In the genomic region with DNA sequence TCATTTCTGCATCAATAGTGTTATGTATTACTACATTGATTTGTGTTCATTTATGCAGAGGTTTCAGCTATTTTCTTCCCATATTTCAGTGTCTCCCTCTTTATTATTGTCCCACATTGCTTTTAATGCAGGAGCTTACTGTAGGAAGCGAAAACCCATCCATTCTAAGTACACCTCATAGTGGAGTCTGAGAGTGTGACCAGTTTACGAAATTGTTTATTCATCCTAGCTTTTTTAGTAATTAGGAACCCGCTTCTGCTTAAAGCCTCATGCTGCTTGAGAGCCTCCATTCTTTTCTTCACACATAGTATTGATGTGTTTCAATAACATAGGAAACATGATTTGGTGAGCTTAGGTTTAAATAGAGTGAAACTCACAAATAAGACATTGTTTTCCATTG, we compare ENCODE assay signal across 27 mouse cellular contexts. TPM values are rescaled to one million over a fixed set of nuclear protein-coding genes. Genes with fewer than 3 reads are reported as not detected.
A peak's percentile ranks its signal among the peaks of the same experiment; 100 is the strongest.
DNase-seq lines count a peak whose midpoint lies in the region; ATAC-seq and TF ChIP-seq lines count a peak whose summit lies in the region.
"Had no signal": no experiment of that assay in that cellular context is flagged by ENCODE, and none has a peak within 500 bp of the region (broad histone marks: within the 10 kb centered on the region; RNA-seq: fewer than 3 reads in every experiment).

No protein-coding gene starts in this region.

- no peak overlapping the region for H3K27ac ChIP-seq in lung, embryonic 14.5 days (ENCODE audit: low read depth)
- H3K27ac ChIP-seq in forebrain, embryonic 13.5 days = peak overlapping the region; percentile 92
- H3K27ac ChIP-seq in kidney, adult 2 months (ENCODE audit: insufficient read depth, low read depth, low read length) = no peak overlapping the region
- no peak overlapping the region for H3K27ac ChIP-seq in kidney, embryonic 16.5 days (ENCODE audit: low read length)
- H3K27ac ChIP-seq: embryonic facial prominence, embryonic 15.5 days; stomach, postnatal 0 days had no signal

- H3K9me3 ChIP-seq in lung, embryonic 14.5 days (ENCODE audit: low read depth, low read length) = no peaks in the 10 kb centered on the region
- H3K9me3 ChIP-seq in forebrain, embryonic 13.5 days (replicated peaks) = no peaks in the 10 kb centered on the region
- H3K9me3 ChIP-seq in kidney, embryonic 16.5 days (ENCODE audit: low read length) = no peaks in the 10 kb centered on the region
- H3K9me3 ChIP-seq: embryonic facial prominence, embryonic 15.5 days; heart, embryonic 12.5 days had no signal

- H3K27me3 ChIP-seq in lung, embryonic 14.5 days (ENCODE audit: insufficient read depth, low read length) = peaks cover 85% of the 10 kb centered on the region
- H3K27me3 ChIP-seq in forebrain, embryonic 13.5 days = no peaks in the 10 kb centered on the region; the same call in 1 of the 2 replicates
- peaks cover 9% of the 10 kb centered on the region for H3K27me3 ChIP-seq in kidney, adult 2 months (replicated peaks; ENCODE audit: control insufficient read depth, insufficient read depth, low read length)
- H3K27me3 ChIP-seq in kidney, embryonic 16.5 days (ENCODE audit: insufficient read depth, low read length) = peaks cover 71% of the 10 kb centered on the region

- no peak overlapping the region for H3K9ac ChIP-seq in lung, embryonic 14.5 days
- peak overlapping the region; percentile 84 for H3K9ac ChIP-seq in forebrain, embryonic 13.5 days
- H3K9ac ChIP-seq in kidney, embryonic 16.5 days (replicated peaks; ENCODE audit: low read length) = no peak overlapping the region
- H3K9ac ChIP-seq: embryonic facial prominence, embryonic 15.5 days; heart, embryonic 12.5 days had no signal

- no peaks in the 10 kb centered on the region for H3K36me3 ChIP-seq in lung, embryonic 14.5 days (ENCODE audit: insufficient read depth)
- peaks cover 17% of the 10 kb centered on the region for H3K36me3 ChIP-seq in forebrain, embryonic 13.5 days (ENCODE audit: poor library complexity, severe bottlenecking)
- no peaks in the 10 kb centered on the region for H3K36me3 ChIP-seq in kidney, adult 2 months (ENCODE audit: control insufficient read depth, insufficient read depth, low read length)
- H3K36me3 ChIP-seq in kidney, embryonic 16.5 days (ENCODE audit: insufficient read depth, low read length) = no peaks in the 10 kb centered on the region
- H3K36me3 ChIP-seq: embryonic facial prominence, embryonic 15.5 days; heart, embryonic 12.5 days had no signal

- 15% methylated on average over 3 of the region's 3 CpGs for WGBS in lung, embryonic 14.5 days
- 2% methylated on average over 3 of the region's 3 CpGs for WGBS in forebrain, embryonic 13.5 days
- 17% methylated on average over 3 of the region's 3 CpGs for WGBS in kidney, adult 2 months
- 14% methylated on average over 3 of the region's 3 CpGs for WGBS in kidney, embryonic 16.5 days

- no peak overlapping the region for H3K4me3 ChIP-seq in lung, embryonic 14.5 days (ENCODE audit: low read depth, low read length)
- peak overlapping the region; percentile 46 for H3K4me3 ChIP-seq in forebrain, embryonic 13.5 days
- no peak overlapping the region for H3K4me3 ChIP-seq in kidney, adult 2 months (ENCODE audit: insufficient read depth, low read depth, low read length)
- H3K4me3 ChIP-seq in kidney, embryonic 16.5 days (ENCODE audit: low read length) = no peak overlapping the region
- H3K4me3 ChIP-seq: embryonic facial prominence, embryonic 15.5 days; heart, embryonic 12.5 days had no signal

- no peaks in the 10 kb centered on the region for H3K4me1 ChIP-seq in lung, embryonic 14.5 days (ENCODE audit: insufficient read depth)
- H3K4me1 ChIP-seq in forebrain, embryonic 13.5 days = peaks cover 11% of the 10 kb centered on the region
- no peaks in the 10 kb centered on the region for H3K4me1 ChIP-seq in kidney, adult 2 months (ENCODE audit: control insufficient read depth, insufficient read depth, low read length)
- H3K4me1 ChIP-seq in kidney, embryonic 16.5 days (ENCODE audit: insufficient read depth, low read length) = no peaks in the 10 kb centered on the region

- H3K4me2 ChIP-seq in lung, embryonic 14.5 days = no peak overlapping the region
- H3K4me2 ChIP-seq in forebrain, embryonic 13.5 days = peak overlapping the region; percentile 61
- no peak overlapping the region for H3K4me2 ChIP-seq in kidney, embryonic 16.5 days (replicated peaks; ENCODE audit: low read depth, low read length)
- H3K4me2 ChIP-seq: embryonic facial prominence, embryonic 15.5 days; heart, embryonic 12.5 days had no signal

- ATAC-seq in lung, embryonic 14.5 days (ENCODE audit: insufficient read depth) = no peak
- no peak for ATAC-seq in forebrain, embryonic 13.5 days
- no peak for ATAC-seq in erythroblast, adult 5-6 weeks (replicated peaks; ENCODE audit: low FRiP score, poor library complexity, severe bottlenecking)
- no peak for ATAC-seq in kidney, embryonic 16.5 days (ENCODE audit: low FRiP score, low TSS enrichment)
- ATAC-seq: midbrain, embryonic 16.5 days had no signal

- TF ChIP-seq POLR2A in kidney, adult 2 months (IDR thresholded peaks at IDR 0.05; ENCODE audit: low read depth, low read length) = no peak

- TF ChIP-seq CTCF in lung, embryonic 14.5 days (IDR thresholded peaks at IDR 0.05; ENCODE audit: low read depth) = no peak
- TF ChIP-seq CTCF in kidney, adult 2 months (conservative IDR thresholded peaks at IDR 0.05; ENCODE audit: insufficient read depth, insufficient read length, low read depth, low read length) = no peak

- DNase-seq in lung, embryonic 14.5 days = peak; percentile 8
- no peak for DNase-seq in lung, postnatal 4 days
- peak; percentile 24 for DNase-seq in embryo, embryonic 9.5 days (ENCODE audit: extremely low spot score)
- no peak for DNase-seq in kidney, adult 2 months
- DNase-seq: cerebellum, adult 2 months; cerebellum, postnatal 36 days; kidney, adult 9 months; liver; lung, postnatal 10 days; right cerebral cortex, postnatal 4 days had no signal

RNA-seq across cellular contexts. Expression of gene Gm43517, which starts 8.7 kb away (rescaled TPM):
- polyA plus RNA-seq in lung, embryonic 14.5 days (2014; fragmentation: Nextera tagmentation; extraction: Ambion mirVana) = not detected in 2 replicates
- polyA plus RNA-seq in forebrain, embryonic 13.5 days (2015; fragmentation: Nextera tagmentation; extraction: Ambion mirVana) = 1.9 and 2.4 TPM in 2 replicates
- total RNA-seq in erythroblast, adult 5-6 weeks (2015; ENCODE audit: low replicate concordance) = not detected in 2 replicates
- not detected in 2 replicates for total RNA-seq in erythroblast, adult 5-6 weeks (2017; ENCODE audit: low replicate concordance)
- not detected in 2 replicates for polyA plus RNA-seq in kidney, adult 2 months (2012; rRNA removed)
- not detected in 2 replicates for polyA plus RNA-seq in kidney, embryonic 16.5 days (2015; fragmentation: Nextera tagmentation; extraction: Ambion mirVana)
- total RNA-seq: adrenal gland, adult 18-20 months; adrenal gland, postnatal 4 days; gastrocnemius, adult 18-20 months; heart, postnatal 25 days; megakaryocyte, adult 5-6 weeks had no signal
- polyA plus RNA-seq: C2C12; cerebellum, adult 2 months; gonadal fat pad, adult 2 months; heart, embryonic 12.5 days; large intestine, adult 2 months; liver, embryonic 16.5 days; stomach, postnatal 0 days; urinary bladder, adult 2 months had no signal

RNA-seq across cellular contexts. Expression of gene Foxg1, which starts 11.2 kb away (rescaled TPM):
- polyA plus RNA-seq in lung, embryonic 14.5 days (2014; fragmentation: Nextera tagmentation; extraction: Ambion mirVana) = 0.09 TPM in 1 of 2 replicates, not detected in the other
- 76.5 and 98.6 TPM in 2 replicates for polyA plus RNA-seq in forebrain, embryonic 13.5 days (2015; fragmentation: Nextera tagmentation; extraction: Ambion mirVana)
- total RNA-seq in erythroblast, adult 5-6 weeks (2015; ENCODE audit: low replicate concordance) = not detected in 2 replicates
- not detected in 2 replicates for total RNA-seq in erythroblast, adult 5-6 weeks (2017; ENCODE audit: low replicate concordance)
- not detected in 2 replicates for polyA plus RNA-seq in kidney, adult 2 months (2012; rRNA removed)
- not detected in 2 replicates for polyA plus RNA-seq in kidney, embryonic 16.5 days (2015; fragmentation: Nextera tagmentation; extraction: Ambion mirVana)
- total RNA-seq: adrenal gland, adult 18-20 months; gastrocnemius, adult 18-20 months; heart, postnatal 25 days; megakaryocyte, adult 5-6 weeks had no signal
- polyA plus RNA-seq: C2C12; cerebellum, adult 2 months; gonadal fat pad, adult 2 months; large intestine, adult 2 months; liver, embryonic 16.5 days; stomach, postnatal 0 days; urinary bladder, adult 2 months had no signal

Comparison
In these comparisons a context has a peak if more than half of its experiments do, and no peak if none do; other contexts are left out.
1. DNase-seq: peak in lung, embryonic 14.5 days (single experiment) and embryo, embryonic 9.5 days (single experiment); none in lung, postnatal 4 days (0 of 2) and kidney, adult 2 months (single experiment).
2. RNA of gene Foxg1, which starts 11.2 kb away (polyA plus RNA-seq): 76.5 to 98.6 TPM in forebrain, embryonic 13.5 days; 0.09 TPM in lung, embryonic 14.5 days, not detected in kidney, adult 2 months and not detected in kidney, embryonic 16.5 days; every median in the first group is over 10 times any median in the second.